Mouse (Mus musculus): Measurements from ENCODE around the gene Vamp2. TPM values are rescaled to one million over a fixed set of nuclear protein-coding genes. Genes with fewer than 3 reads are reported as not detected.

Gene Vamp2
- polyA plus RNA-seq, 2 experiments = 89.8 to 199 TPM

- H3K4me3 ChIP-seq (replicated peaks; ENCODE audit: low read length) = no peak overlapping the region
- peaks cover 14% of the 10 kb centered on the region; the same call in 1 of the 2 replicates for H3K4me1 ChIP-seq (ENCODE audit: control insufficient read depth, insufficient read depth, low read length)
- no peak for DNase-seq (ENCODE audit: low spot score)
- H3K27ac ChIP-seq (replicated peaks; ENCODE audit: low read depth, low read length) = no peak overlapping the region
- WGBS = 93% methylated on average over 8 of the region's 8 CpGs
- ATAC-seq (ENCODE audit: low FRiP score, low read depth) = no peak
- TF ChIP-seq POLR2A (IDR thresholded peaks at IDR 0.05; ENCODE audit: borderline replicate concordance, extremely low read depth, insufficient read depth, insufficient read length) = no peak
- no peak overlapping the region for H3K9ac ChIP-seq (ENCODE audit: low read depth, low read length, severe bottlenecking)
- no peaks in the 10 kb centered on the region for H3K9me3 ChIP-seq (ENCODE audit: control insufficient read depth, low read length)
- no peaks in the 10 kb centered on the region for H3K27me3 ChIP-seq (ENCODE audit: control insufficient read depth, insufficient read depth, low read length)
- H3K36me3 ChIP-seq (ENCODE audit: control insufficient read depth, insufficient read depth, low read length) = peaks cover 45% of the 10 kb centered on the region
- no peak overlapping the region for H3K4me2 ChIP-seq (replicated peaks; ENCODE audit: low read depth, low read length, severe bottlenecking)
Observed at GRCm38 (mm10) chr11:69050748-69051147, 37.5 kb upstream of the Vamp2 start.

- H3K9me3 ChIP-seq (ENCODE audit: control insufficient read depth, low read length) = no peaks in the 10 kb centered on the region
- H3K4me3 ChIP-seq (replicated peaks; ENCODE audit: low read length) = no peak overlapping the region
- ATAC-seq (ENCODE audit: low FRiP score, low read depth) = no peak
- DNase-seq (ENCODE audit: low spot score) = no peak
- peaks cover 8% of the 10 kb centered on the region; the same call in 1 of the 2 replicates for H3K4me1 ChIP-seq (ENCODE audit: control insufficient read depth, insufficient read depth, low read length)
- no peak overlapping the region for H3K9ac ChIP-seq (ENCODE audit: low read depth, low read length, severe bottlenecking)
- TF ChIP-seq POLR2A (IDR thresholded peaks at IDR 0.05; ENCODE audit: borderline replicate concordance, extremely low read depth, insufficient read depth, insufficient read length) = no peak
- H3K27me3 ChIP-seq (ENCODE audit: control insufficient read depth, insufficient read depth, low read length) = no peaks in the 10 kb centered on the region
- peaks cover 45% of the 10 kb centered on the region for H3K36me3 ChIP-seq (ENCODE audit: control insufficient read depth, insufficient read depth, low read length)
- no peak overlapping the region for H3K27ac ChIP-seq (replicated peaks; ENCODE audit: low read depth, low read length)
- 89% methylated on average over 4 of the region's 4 CpGs for WGBS
- no peak overlapping the region for H3K4me2 ChIP-seq (replicated peaks; ENCODE audit: low read depth, low read length, severe bottlenecking)
Observed at GRCm38 (mm10) chr11:69051771-69052170, 36.5 kb upstream of the Vamp2 start.

GRCm38 (mm10) chr11:69052824-69053421 is 35.4 kb upstream of the Vamp2 start:
- H3K9ac ChIP-seq (ENCODE audit: low read depth, low read length, severe bottlenecking) = no peak overlapping the region
- no peaks in the 10 kb centered on the region for H3K27me3 ChIP-seq (ENCODE audit: control insufficient read depth, insufficient read depth, low read length)
- no peak for TF ChIP-seq POLR2A (IDR thresholded peaks at IDR 0.05; ENCODE audit: borderline replicate concordance, extremely low read depth, insufficient read depth, insufficient read length)
- WGBS = 72% methylated on average over 2 of the region's 2 CpGs
- no peak for ATAC-seq (ENCODE audit: low FRiP score, low read depth)
- H3K36me3 ChIP-seq (ENCODE audit: control insufficient read depth, insufficient read depth, low read length) = peaks cover 44% of the 10 kb centered on the region
- no peak overlapping the region for H3K4me3 ChIP-seq (replicated peaks; ENCODE audit: low read length)
- no peak for DNase-seq (ENCODE audit: low spot score)
- no peak overlapping the region for H3K4me2 ChIP-seq (replicated peaks; ENCODE audit: low read depth, low read length, severe bottlenecking)
- no peak overlapping the region for H3K27ac ChIP-seq (replicated peaks; ENCODE audit: low read depth, low read length)
- H3K4me1 ChIP-seq (ENCODE audit: control insufficient read depth, insufficient read depth, low read length) = no peaks in the 10 kb centered on the region
- no peaks in the 10 kb centered on the region for H3K9me3 ChIP-seq (ENCODE audit: control insufficient read depth, low read length)

GRCm38 (mm10) chr11:69053848-69054247 is 34.4 kb upstream of the Vamp2 start:
- Histone ChIP-seq H3K9ac (ENCODE audit: low read depth, low read length, severe bottlenecking) (no peak overlapping the region), H3K27me3 (ENCODE audit: control insufficient read depth, insufficient read depth, low read length) (no peaks in the 10 kb centered on the region), H3K36me3 (ENCODE audit: control insufficient read depth, insufficient read depth, low read length) (peaks cover 34% of the 10 kb centered on the region), H3K4me2 (replicated peaks; ENCODE audit: low read depth, low read length, severe bottlenecking) (no peak overlapping the region), H3K27ac (replicated peaks; ENCODE audit: low read depth, low read length) (no peak overlapping the region), H3K4me3 (replicated peaks; ENCODE audit: low read length) (no peak overlapping the region), H3K4me1 (ENCODE audit: control insufficient read depth, insufficient read depth, low read length) (peaks cover 6% of the 10 kb centered on the region), H3K9me3 (ENCODE audit: control insufficient read depth, low read length) (no peaks in the 10 kb centered on the region)
- DNase-seq (ENCODE audit: low spot score) (no peak), ATAC-seq (ENCODE audit: low FRiP score, low read depth) (no peak)
- 76% methylated on average over 3 of the region's 3 CpGs for WGBS
- TF ChIP-seq POLR2A (IDR thresholded peaks at IDR 0.05; ENCODE audit: borderline replicate concordance, extremely low read depth, insufficient read depth, insufficient read length) = no peak

- peak overlapping the region; percentile 54 for H3K4me3 ChIP-seq (replicated peaks; ENCODE audit: low read length)
- no peaks in the 10 kb centered on the region for H3K9me3 ChIP-seq (ENCODE audit: control insufficient read depth, low read length)
- no peaks in the 10 kb centered on the region for H3K27me3 ChIP-seq (ENCODE audit: control insufficient read depth, insufficient read depth, low read length)
- no peak overlapping the region for H3K27ac ChIP-seq (replicated peaks; ENCODE audit: low read depth, low read length)
- ATAC-seq (ENCODE audit: low FRiP score, low read depth) (no peak), DNase-seq (ENCODE audit: low spot score) (no peak)
- 81% methylated on average over 2 of the region's 2 CpGs for WGBS
- H3K36me3 ChIP-seq (ENCODE audit: control insufficient read depth, insufficient read depth, low read length) = peaks cover 5% of the 10 kb centered on the region
- peaks cover 18% of the 10 kb centered on the region for H3K4me1 ChIP-seq (ENCODE audit: control insufficient read depth, insufficient read depth, low read length)
- H3K4me2 ChIP-seq (replicated peaks; ENCODE audit: low read depth, low read length, severe bottlenecking) = peak overlapping the region; percentile 53
- TF ChIP-seq POLR2A (IDR thresholded peaks at IDR 0.05; ENCODE audit: borderline replicate concordance, extremely low read depth, insufficient read depth, insufficient read length) = no peak
- H3K9ac ChIP-seq (ENCODE audit: low read depth, low read length, severe bottlenecking) = peak overlapping the region; percentile 67
Observed at GRCm38 (mm10) chr11:69058265-69058664, 30.0 kb upstream of the Vamp2 start.
